Mouse (Mus musculus): ENCODE measurements at regions not wholly inside any gene's neighbourhood (a gene's known extent, or its start where the extent isn't known, plus 50 kb on each side); places are given as distances from the start of the nearest gene placed in this dataset.

GRCm38 (mm10) chr7:113089044-113089443 lies 118.2 kb upstream of the Arntl start:
- WGBS = 80% methylated on average over 4 of the region's 4 CpGs
- Histone ChIP-seq H3K36me3 (ENCODE audit: control insufficient read depth, insufficient read depth, low read length) (no peaks in the 10 kb centered on the region), H3K4me1 (ENCODE audit: control insufficient read depth, insufficient read depth, insufficient read length) (no peaks in the 10 kb centered on the region), H3K27me3 (ENCODE audit: control insufficient read depth, insufficient read depth, low read length) (no peaks in the 10 kb centered on the region), H3K4me3 (ENCODE audit: extremely low read depth, insufficient read depth, insufficient read length) (no peak overlapping the region), H3K27ac (ENCODE audit: insufficient read depth, low read length) (no peak overlapping the region)
- no peak for DNase-seq (ENCODE audit: low read depth in 1 of 2, low spot score in 2 of 2)
- TF ChIP-seq POLR2A (IDR thresholded peaks at IDR 0.05; ENCODE audit: low read depth, low read length) (no peak), CTCF (IDR thresholded peaks at IDR 0.05; ENCODE audit: extremely low read depth, insufficient read depth, insufficient read length, insufficient replicate concordance) (no peak)

- Histone ChIP-seq H3K4me3 (ENCODE audit: extremely low read depth, insufficient read depth, insufficient read length) (no peak overlapping the region), H3K27ac (ENCODE audit: insufficient read depth, low read length) (no peak overlapping the region), H3K27me3 (ENCODE audit: control insufficient read depth, insufficient read depth, low read length) (no peaks in the 10 kb centered on the region), H3K4me1 (ENCODE audit: control insufficient read depth, insufficient read depth, insufficient read length) (no peaks in the 10 kb centered on the region), H3K36me3 (ENCODE audit: control insufficient read depth, insufficient read depth, low read length) (no peaks in the 10 kb centered on the region)
- DNase-seq (ENCODE audit: low read depth in 1 of 2, low spot score in 2 of 2) = no peak
- 88% methylated on average over 5 of the region's 5 CpGs for WGBS
- TF ChIP-seq CTCF (IDR thresholded peaks at IDR 0.05; ENCODE audit: extremely low read depth, insufficient read depth, insufficient read length, insufficient replicate concordance) = no peak
- TF ChIP-seq POLR2A (IDR thresholded peaks at IDR 0.05; ENCODE audit: low read depth, low read length) = no peak
These were observed 113.3 kb upstream of the Arntl start for GRCm38 (mm10) chr7:113093931-113094330.

- TF ChIP-seq POLR2A (IDR thresholded peaks at IDR 0.05; ENCODE audit: low read depth, low read length) = no peak
- Histone ChIP-seq H3K4me3 (ENCODE audit: extremely low read depth, insufficient read depth, insufficient read length) (no peak overlapping the region), H3K4me1 (ENCODE audit: control insufficient read depth, insufficient read depth, insufficient read length) (no peaks in the 10 kb centered on the region), H3K27me3 (ENCODE audit: control insufficient read depth, insufficient read depth, low read length) (no peaks in the 10 kb centered on the region), H3K36me3 (ENCODE audit: control insufficient read depth, insufficient read depth, low read length) (no peaks in the 10 kb centered on the region), H3K27ac (ENCODE audit: insufficient read depth, low read length) (no peak overlapping the region)
- DNase-seq (ENCODE audit: low read depth in 1 of 2, low spot score in 2 of 2) = no peak
- 88% methylated on average over 3 of the region's 3 CpGs for WGBS
These were observed 112.2 kb upstream of the Arntl start for GRCm38 (mm10) chr7:113095092-113095491.

- no peaks in the 10 kb centered on the region for H3K27me3 ChIP-seq (ENCODE audit: control insufficient read depth, insufficient read depth, low read length)
- H3K36me3 ChIP-seq (ENCODE audit: control insufficient read depth, insufficient read depth, low read length) = no peaks in the 10 kb centered on the region
- TF ChIP-seq POLR2A (IDR thresholded peaks at IDR 0.05; ENCODE audit: low read depth, low read length) (no peak), CTCF (IDR thresholded peaks at IDR 0.05; ENCODE audit: extremely low read depth, insufficient read depth, insufficient read length, insufficient replicate concordance) (no peak)
- H3K4me3 ChIP-seq (ENCODE audit: extremely low read depth, insufficient read depth, insufficient read length) = no peak overlapping the region
- no peak overlapping the region for H3K27ac ChIP-seq (ENCODE audit: insufficient read depth, low read length)
- DNase-seq (ENCODE audit: low read depth in 1 of 2, low spot score in 2 of 2) = no peak
- no peaks in the 10 kb centered on the region for H3K4me1 ChIP-seq (ENCODE audit: control insufficient read depth, insufficient read depth, insufficient read length)
- WGBS = 80% methylated on average over 7 of the region's 7 CpGs
These were observed 103.0 kb upstream of the Arntl start for GRCm38 (mm10) chr7:113104265-113104664.

- H3K27ac ChIP-seq (ENCODE audit: insufficient read depth, low read length) = no peak overlapping the region
- TF ChIP-seq POLR2A (IDR thresholded peaks at IDR 0.05; ENCODE audit: low read depth, low read length) (no peak), CTCF (IDR thresholded peaks at IDR 0.05; ENCODE audit: extremely low read depth, insufficient read depth, insufficient read length, insufficient replicate concordance) (no peak)
- no peak for DNase-seq (ENCODE audit: low read depth in 1 of 2, low spot score in 2 of 2)
- WGBS = 63% methylated on average over 1 of the region's 1 CpGs
- no peaks in the 10 kb centered on the region for H3K27me3 ChIP-seq (ENCODE audit: control insufficient read depth, insufficient read depth, low read length)
- H3K4me1 ChIP-seq (ENCODE audit: control insufficient read depth, insufficient read depth, insufficient read length) = no peaks in the 10 kb centered on the region
- H3K4me3 ChIP-seq (ENCODE audit: extremely low read depth, insufficient read depth, insufficient read length) = no peak overlapping the region
- no peaks in the 10 kb centered on the region for H3K36me3 ChIP-seq (ENCODE audit: control insufficient read depth, insufficient read depth, low read length)
These were observed 101.9 kb upstream of the Arntl start for GRCm38 (mm10) chr7:113105359-113105758.

GRCm38 (mm10) chr7:113106731-113107130 lies 100.5 kb upstream of the Arntl start:
- Histone ChIP-seq H3K36me3 (ENCODE audit: control insufficient read depth, insufficient read depth, low read length) (no peaks in the 10 kb centered on the region), H3K4me1 (ENCODE audit: control insufficient read depth, insufficient read depth, insufficient read length) (no peaks in the 10 kb centered on the region), H3K27me3 (ENCODE audit: control insufficient read depth, insufficient read depth, low read length) (no peaks in the 10 kb centered on the region), H3K27ac (ENCODE audit: insufficient read depth, low read length) (no peak overlapping the region), H3K4me3 (ENCODE audit: extremely low read depth, insufficient read depth, insufficient read length) (no peak overlapping the region)
- no peak for DNase-seq (ENCODE audit: low read depth in 1 of 2, low spot score in 2 of 2)
- WGBS = 91% methylated on average over 7 of the region's 7 CpGs
- TF ChIP-seq CTCF (IDR thresholded peaks at IDR 0.05; ENCODE audit: extremely low read depth, insufficient read depth, insufficient read length, insufficient replicate concordance) (no peak), POLR2A (IDR thresholded peaks at IDR 0.05; ENCODE audit: low read depth, low read length) (no peak)

- Histone ChIP-seq H3K27ac (ENCODE audit: insufficient read depth, low read length) (no peak overlapping the region), H3K4me1 (ENCODE audit: control insufficient read depth, insufficient read depth, insufficient read length) (no peaks in the 10 kb centered on the region), H3K27me3 (ENCODE audit: control insufficient read depth, insufficient read depth, low read length) (no peaks in the 10 kb centered on the region), H3K4me3 (ENCODE audit: extremely low read depth, insufficient read depth, insufficient read length) (no peak overlapping the region), H3K36me3 (ENCODE audit: control insufficient read depth, insufficient read depth, low read length) (no peaks in the 10 kb centered on the region)
- 86% methylated on average over 5 of the region's 5 CpGs for WGBS
- DNase-seq (ENCODE audit: low read depth in 1 of 2, low spot score in 2 of 2) = no peak
- no peak for TF ChIP-seq CTCF (IDR thresholded peaks at IDR 0.05; ENCODE audit: extremely low read depth, insufficient read depth, insufficient read length, insufficient replicate concordance)
- TF ChIP-seq POLR2A (IDR thresholded peaks at IDR 0.05; ENCODE audit: low read depth, low read length) = no peak
These were observed 99.3 kb upstream of the Arntl start for GRCm38 (mm10) chr7:113107965-113108364.

Data from spleen, adult 2 months (tissue).